Mouse (Mus musculus) MEL-GATA-1-ER (cell line): ENCODE results near the gene Btbd8.

Source experiments
- DNase-seq: peaks from one replicate; pipeline ENCODE4 v3.0.0-alpha.2; 2012; ENCODE audit warnings: low read depth; ENCODE audit errors: extremely low read depth

Btbd8 gene

DNA sequence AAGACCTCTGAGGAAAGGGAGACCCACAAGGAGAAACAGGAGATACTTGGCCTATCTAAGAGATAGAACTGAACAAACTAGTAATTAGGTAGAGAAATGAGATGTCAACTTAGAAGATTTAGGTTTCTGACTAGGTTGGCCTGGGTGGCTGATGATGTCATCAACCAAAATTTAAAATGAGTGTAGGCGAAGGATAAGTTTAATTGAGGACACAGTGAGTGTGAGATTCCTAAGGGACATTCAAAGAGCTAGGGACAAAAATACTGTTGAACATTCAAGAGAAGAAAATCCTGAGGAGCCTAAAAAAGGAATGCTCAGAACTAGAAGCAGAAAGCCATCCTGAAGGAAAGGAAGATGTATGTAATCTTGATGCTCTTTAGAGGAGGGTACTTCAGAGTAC lies 78.3 kb downstream of the Btbd8 start:
- no peak for DNase-seq

DNA sequence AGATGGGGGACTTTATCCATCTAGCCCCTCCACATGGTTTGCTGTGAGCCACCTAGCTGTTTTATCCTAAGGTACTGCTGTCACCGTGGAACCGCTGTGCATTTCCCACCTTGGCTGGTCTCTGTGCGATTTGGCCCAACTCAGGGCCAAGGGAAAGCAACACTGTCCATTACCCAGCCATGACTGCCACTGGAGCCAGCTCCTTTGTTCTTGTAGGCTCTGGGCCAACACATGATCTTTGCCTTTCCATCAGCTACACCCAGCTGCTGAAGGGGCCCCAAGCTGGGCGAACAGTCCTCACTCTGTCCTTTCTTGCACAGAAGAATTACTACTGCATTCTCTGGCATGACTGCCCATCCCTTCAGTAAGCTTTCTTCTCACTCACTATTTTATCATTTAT lies 80.8 kb downstream of the Btbd8 start:
- DNase-seq: no peak

DNA sequence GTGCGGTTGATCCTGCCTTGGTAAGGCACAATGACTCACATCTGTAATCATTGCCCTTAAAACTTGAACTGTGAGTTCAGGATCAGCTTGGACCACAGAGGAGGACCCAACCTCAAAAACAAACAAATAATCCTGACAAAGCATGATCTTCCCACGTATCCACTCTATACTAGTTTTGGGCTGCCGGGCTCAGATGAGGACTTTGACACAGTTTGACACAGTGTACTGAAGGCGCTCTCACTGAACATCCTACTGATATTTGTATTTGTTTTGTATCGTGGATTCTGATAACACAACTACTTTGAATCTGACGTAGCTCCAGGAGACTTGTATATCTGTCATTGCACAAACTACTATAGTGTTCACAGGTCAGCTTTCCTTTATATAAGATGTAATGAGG lies 83.6 kb downstream of the Btbd8 start:
- no peak for DNase-seq

DNA sequence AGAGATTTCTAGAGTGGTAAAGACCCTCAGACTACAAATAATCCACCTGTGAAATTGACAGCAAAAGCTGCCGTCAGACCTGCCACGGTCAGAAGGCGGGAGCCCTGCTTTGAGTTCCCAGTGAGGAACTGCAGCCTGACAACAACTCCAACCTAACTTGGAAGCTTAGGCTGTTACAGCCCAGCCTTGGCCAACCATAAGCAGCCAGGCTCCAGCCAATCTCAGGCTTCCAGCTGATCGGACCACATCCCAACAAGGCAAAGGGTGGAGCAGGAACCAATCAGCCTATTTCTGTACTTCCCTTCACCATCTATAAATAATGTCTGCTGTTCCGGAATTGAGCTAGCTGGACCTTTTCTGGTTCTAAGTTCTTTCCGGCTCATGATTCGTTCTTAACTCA lies 84.1 kb downstream of the Btbd8 start:
- no peak for DNase-seq

DNA sequence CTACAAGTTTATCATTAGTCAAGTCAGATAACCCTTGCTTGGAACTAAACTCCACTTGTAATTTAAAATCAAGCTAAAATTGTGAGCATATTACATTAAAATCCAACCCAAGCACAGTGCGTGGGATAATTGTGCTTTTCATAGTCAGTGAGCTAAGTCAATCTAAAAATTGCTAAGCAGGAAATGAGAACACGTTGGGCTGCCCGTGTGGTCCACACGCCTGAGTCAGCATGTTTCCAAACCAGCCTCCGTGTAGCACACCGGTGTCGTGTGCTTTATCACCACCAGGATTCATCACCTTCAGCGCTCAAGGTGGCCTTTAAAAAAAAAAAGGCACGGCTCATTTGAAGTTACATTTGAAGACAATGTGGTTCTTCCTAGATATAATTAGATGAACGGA lies 86.5 kb downstream of the Btbd8 start:
- no peak for DNase-seq

DNA sequence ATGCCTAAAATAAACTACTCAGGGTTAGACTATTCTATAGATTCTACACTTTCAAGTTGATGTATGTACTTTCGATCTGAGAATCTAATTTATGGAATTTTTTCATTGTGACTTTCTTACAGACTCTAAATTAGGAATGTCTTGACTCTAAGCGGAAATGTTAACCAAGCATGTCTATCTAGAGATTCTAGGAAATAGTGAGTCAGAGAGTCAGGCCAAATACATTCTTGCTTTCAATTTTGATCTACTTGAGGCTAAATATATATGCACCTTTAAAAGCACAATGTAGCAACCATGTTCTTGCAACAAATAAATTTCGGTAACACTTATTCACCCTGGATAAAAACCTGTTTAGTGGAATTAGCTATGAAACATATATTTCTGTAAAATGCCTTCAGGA lies 91.1 kb downstream of the Btbd8 start:
- DNase-seq: no peak

DNA sequence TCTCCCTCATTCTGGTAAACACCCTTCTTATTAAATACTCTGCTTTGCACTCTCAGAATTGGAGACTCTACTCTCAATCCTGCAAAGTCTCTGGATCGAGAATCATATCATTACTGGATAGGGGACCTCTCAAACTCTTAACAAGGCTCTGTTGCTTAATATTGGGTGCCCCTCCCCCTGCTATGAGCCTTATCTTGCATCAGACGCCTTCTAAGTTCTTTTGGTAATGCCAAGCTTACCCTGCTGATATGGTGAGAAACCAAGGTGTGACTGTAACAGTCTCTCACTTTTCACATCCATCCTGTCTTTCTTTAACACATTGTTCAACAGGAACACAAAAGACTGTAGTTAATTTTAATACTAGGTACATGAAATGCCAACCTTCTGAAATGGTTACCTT lies 95.8 kb downstream of the Btbd8 start:
- no peak for DNase-seq

DNA sequence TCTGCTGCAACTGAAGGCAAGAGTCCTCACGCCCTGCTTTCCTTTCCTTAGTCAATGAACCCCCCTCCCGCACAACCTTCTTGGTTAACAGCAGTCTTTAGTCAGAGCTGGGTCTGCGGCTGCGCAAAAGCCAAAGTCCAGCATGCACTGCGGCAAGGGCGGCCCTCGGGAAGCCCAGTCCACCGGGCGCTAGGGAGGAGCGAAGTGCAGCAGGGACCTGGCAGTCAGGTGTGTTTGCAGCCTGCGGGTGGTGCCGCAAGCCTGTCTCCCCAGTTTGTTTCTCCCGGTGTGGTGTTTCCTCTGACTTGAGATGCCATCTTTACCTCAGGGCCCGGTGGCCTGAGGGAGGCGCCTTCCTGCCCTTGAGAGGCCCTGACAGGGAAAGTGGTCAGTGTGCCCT lies 96.8 kb downstream of the Btbd8 start, which contains the start of gene 1700028K03Rik:
Gene 1700028K03Rik (plus strand): TSS at position 129 of the 400 bp plus-strand sequence.
- no peak for DNase-seq

DNA sequence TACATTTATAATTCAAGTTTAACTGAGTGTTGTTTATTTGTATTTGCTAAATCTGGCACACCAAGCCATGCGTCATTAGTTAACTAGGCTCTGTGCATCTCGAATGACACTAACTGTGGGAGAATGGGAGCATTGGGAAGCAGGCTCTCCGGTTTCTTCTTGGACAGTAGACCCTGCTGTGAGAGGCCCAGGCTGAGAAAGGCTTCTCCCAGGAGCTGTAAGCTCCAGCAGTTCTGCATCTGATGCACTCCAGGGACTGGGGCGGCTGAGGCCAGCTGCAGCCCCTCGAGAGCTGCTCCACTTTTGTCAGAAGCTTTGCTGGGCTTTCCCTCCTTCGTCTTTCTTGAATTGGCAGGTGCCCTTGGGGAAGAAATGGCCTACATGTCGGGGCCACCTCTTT lies 103.9 kb downstream of the Btbd8 start:
- no peak for DNase-seq

DNA sequence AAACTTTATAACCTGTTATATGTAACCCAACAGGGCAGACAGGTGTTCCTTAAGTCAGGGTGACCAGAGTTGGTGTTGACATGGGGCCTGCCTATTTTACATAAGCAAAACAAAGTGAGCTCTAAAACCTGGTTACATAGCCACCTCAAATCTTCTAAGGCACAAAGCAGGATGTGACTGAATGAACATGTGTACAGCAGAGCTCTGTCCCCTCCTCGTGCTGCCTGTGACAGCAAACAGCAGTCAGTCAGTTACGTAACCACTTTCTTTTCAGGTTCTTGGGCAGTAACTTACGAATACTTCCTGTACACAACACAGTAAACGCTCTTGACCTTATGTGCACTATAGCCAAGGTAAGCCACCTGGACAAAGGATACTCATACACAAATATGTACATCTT lies 108.1 kb downstream of the Btbd8 start:
- no peak for DNase-seq

DNA sequence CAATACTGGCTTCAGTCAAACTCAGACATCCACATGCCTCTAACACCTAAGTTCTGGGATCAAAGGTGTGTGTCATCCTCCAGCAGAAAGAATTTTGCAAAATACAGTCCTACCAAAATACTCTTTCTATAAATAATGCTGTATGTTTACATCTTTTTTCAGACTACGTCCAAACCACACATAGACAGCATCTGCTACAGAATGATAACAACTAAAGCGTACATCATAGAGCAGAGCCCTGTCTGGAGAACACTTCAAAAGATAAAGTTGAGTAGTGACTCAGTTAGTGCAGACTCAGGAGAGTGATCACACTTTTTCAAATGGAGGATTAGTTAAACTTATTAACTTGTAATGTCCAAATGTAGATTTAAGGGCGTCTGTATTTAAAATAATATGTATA lies 110.2 kb downstream of the Btbd8 start:
- DNase-seq: peak; percentile 17

DNA sequence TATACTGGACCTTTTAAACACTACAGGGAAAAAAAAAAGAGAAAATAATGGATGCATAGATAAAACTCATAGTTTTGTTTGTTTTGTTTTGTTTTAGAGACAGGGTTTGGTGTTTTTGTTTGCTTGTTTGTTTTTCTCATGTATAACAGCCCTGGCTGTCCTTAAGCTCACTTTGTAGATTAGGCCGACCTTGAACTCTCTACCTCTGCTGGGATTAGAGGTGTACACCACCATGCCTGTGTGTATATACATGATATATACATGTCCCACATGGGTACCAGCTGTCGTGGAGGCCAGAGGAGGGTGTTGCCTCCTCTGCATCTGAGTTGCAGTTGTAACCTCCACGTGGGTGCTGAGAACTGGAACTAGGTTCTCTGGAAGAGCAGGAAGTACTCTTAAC lies 110.6 kb downstream of the Btbd8 start:
- no peak for DNase-seq

DNA sequence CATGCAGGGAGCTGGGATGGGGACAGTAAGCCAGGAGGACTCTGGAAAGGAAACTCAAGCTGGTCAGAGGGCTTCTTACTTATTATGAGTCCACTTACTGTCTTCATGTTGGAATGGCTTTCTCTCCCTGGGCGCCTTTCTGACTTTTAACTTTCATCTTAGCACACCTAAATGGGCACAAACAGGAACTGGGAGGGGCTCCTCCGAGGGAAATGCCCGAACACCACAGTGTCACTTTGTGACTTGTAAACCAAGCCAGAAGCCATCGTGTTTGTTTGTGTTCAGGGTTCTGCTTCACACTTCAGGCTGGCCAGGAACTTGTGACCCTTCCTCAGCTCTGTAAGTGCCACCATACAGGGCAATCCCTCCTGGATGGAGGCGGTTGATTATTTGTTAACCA lies 116.5 kb downstream of the Btbd8 start:
- no peak for DNase-seq

DNA sequence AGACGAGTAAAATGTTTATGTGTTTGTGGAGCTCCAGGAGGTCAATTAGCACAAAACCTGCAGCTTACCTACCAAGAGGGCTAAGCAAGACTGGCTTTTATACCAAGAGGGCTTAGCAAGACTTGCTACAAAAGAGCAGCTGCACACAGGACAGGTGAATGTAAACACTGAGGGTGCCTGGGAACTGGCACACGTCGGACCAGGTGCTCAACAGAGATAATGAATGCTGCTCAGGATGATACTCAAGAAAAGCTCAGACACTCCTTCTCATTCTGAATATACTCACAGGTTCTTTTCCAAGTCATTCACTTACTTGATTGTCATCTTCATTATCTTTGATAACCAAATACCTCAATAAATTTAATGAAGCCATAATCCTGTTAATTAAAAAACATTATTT lies 119.2 kb downstream of the Btbd8 start:
- no peak for DNase-seq
